Comparison of ENCODE assay signal across 8 mouse cellular contexts in genomic region chr10:13473287-13473832, GRCm38 (mm10). TPM values are rescaled to one million over a fixed set of nuclear protein-coding genes. Genes with fewer than 3 reads are reported as not detected.
DNase-seq lines count a peak whose midpoint lies in the region; ATAC-seq and TF ChIP-seq lines count a peak whose summit lies in the region.

No protein-coding gene starts in this region.

- no peak overlapping the region for H3K27ac ChIP-seq in ES-Bruce4 (ENCODE audit: insufficient read depth, low read length)
- H3K27ac ChIP-seq in forebrain, embryonic 16.5 days (ENCODE audit: low read length): no peak overlapping the region
- no peak overlapping the region for H3K27ac ChIP-seq in liver, embryonic 15.5 days (replicated peaks)

- DNase-seq in heart, adult 11 months: peak; percentile 80
- no peak for DNase-seq in heart, postnatal 25 days (ENCODE audit: low spot score)
- no peak for DNase-seq in left cerebral cortex, adult 8-10 months (ENCODE audit: low spot score in 2 of 2)
- no peak for DNase-seq in left cerebral cortex, postnatal 14 days (ENCODE audit: low spot score in 2 of 2)
- DNase-seq in lung, postnatal 25 days (ENCODE audit: low spot score): no peak

- intact Hi-C loops in heart, postnatal 25 days (cut with DNase I): no loop called here
- intact Hi-C loops in left cerebral cortex, postnatal 14 days (cut with DNase I): no loop called here

- no peaks in the 10 kb centered on the region for H3K36me3 ChIP-seq in ES-Bruce4 (ENCODE audit: control insufficient read depth, insufficient read depth, low read length, poor library complexity, severe bottlenecking)
- H3K36me3 ChIP-seq in forebrain, embryonic 16.5 days (ENCODE audit: control insufficient read depth, insufficient read depth): no peaks in the 10 kb centered on the region
- no peaks in the 10 kb centered on the region for H3K36me3 ChIP-seq in liver, embryonic 15.5 days (replicated peaks)

- WGBS in forebrain, embryonic 16.5 days: 16% methylated on average over 17 of the region's 17 CpGs
- 14% methylated on average over 17 of the region's 17 CpGs for WGBS in liver, embryonic 15.5 days (ENCODE audit: insufficient replicate concordance)

- 0 out of 2 replicates have a peak, but pooled peaks have one; percentile 3 for ATAC-seq in forebrain, embryonic 16.5 days
- ATAC-seq in liver, embryonic 15.5 days (ENCODE audit: insufficient read depth): no peak

- no peaks in the 10 kb centered on the region for H3K9me3 ChIP-seq in ES-Bruce4 (replicated peaks; ENCODE audit: control insufficient read depth, insufficient read depth, low read length, poor library complexity, severe bottlenecking)
- H3K9me3 ChIP-seq in forebrain, embryonic 16.5 days (ENCODE audit: control insufficient read depth, low read length): no peaks in the 10 kb centered on the region
- H3K9me3 ChIP-seq in liver, embryonic 15.5 days (replicated peaks): no peaks in the 10 kb centered on the region

- H3K4me3 ChIP-seq in ES-Bruce4 (ENCODE audit: low read depth, low read length): peak overlapping the region; percentile 70
- H3K4me3 ChIP-seq in forebrain, embryonic 16.5 days (replicated peaks; ENCODE audit: low read length): peak overlapping the region; percentile 67
- H3K4me3 ChIP-seq in liver, embryonic 15.5 days (replicated peaks): peak overlapping the region; percentile 58

- H3K4me1 ChIP-seq in ES-Bruce4 (ENCODE audit: control insufficient read depth, insufficient read depth, low read length): no peaks in the 10 kb centered on the region
- peaks cover 12% of the 10 kb centered on the region for H3K4me1 ChIP-seq in forebrain, embryonic 16.5 days (replicated peaks; ENCODE audit: control insufficient read depth, insufficient read depth, low read length)
- H3K4me1 ChIP-seq in liver, embryonic 15.5 days (replicated peaks): peaks cover 12% of the 10 kb centered on the region

- no peak for TF ChIP-seq EP300 in ES-Bruce4 (IDR thresholded peaks at IDR 0.05; ENCODE audit: insufficient read depth, low read depth, low read length)

- TF ChIP-seq CTCF in ES-Bruce4 (IDR thresholded peaks at IDR 0.05; ENCODE audit: low read depth, low read length): no peak

- no peak for TF ChIP-seq POLR2A in ES-Bruce4 (IDR thresholded peaks at IDR 0.05; ENCODE audit: insufficient read depth, low read length)

- H3K27me3 ChIP-seq in ES-Bruce4 (ENCODE audit: control insufficient read depth, insufficient read depth, low read length, poor library complexity, severe bottlenecking): peaks cover 7% of the 10 kb centered on the region
- H3K27me3 ChIP-seq in forebrain, embryonic 16.5 days (replicated peaks; ENCODE audit: control insufficient read depth, insufficient read depth, low read length): peaks cover 3% of the 10 kb centered on the region
- H3K27me3 ChIP-seq in liver, embryonic 15.5 days: peaks cover 58% of the 10 kb centered on the region

- H3K4me2 ChIP-seq in forebrain, embryonic 16.5 days (ENCODE audit: low read length): peak overlapping the region; percentile 100
- peak overlapping the region; percentile 73 for H3K4me2 ChIP-seq in liver, embryonic 15.5 days

- H3K9ac ChIP-seq in ES-Bruce4 (ENCODE audit: low read depth, poor library complexity, severe bottlenecking): peak overlapping the region; percentile 76
- peak overlapping the region; percentile 73 for H3K9ac ChIP-seq in forebrain, embryonic 16.5 days (replicated peaks; ENCODE audit: low read depth, low read length)
- H3K9ac ChIP-seq in liver, embryonic 15.5 days: peak overlapping the region; percentile 46; the same call in 1 of the 2 replicates

RNA-seq across cellular contexts. Expression of gene Phactr2, which starts 0.9 kb away (rescaled TPM):
- 10 to 100 TPM; 45.0 to 51.5 TPM for total RNA-seq in heart, postnatal 25 days (2021)
- 6.6 and 8.6 TPM in 2 replicates for polyA plus RNA-seq in ES-Bruce4 (2011; ENCODE audit: insufficient read depth, insufficient read length, low read depth, missing spikeins)
- polyA plus RNA-seq in forebrain, embryonic 16.5 days (2015; fragmentation: Nextera tagmentation; extraction: Ambion mirVana): 8.1 and 9.4 TPM in 2 replicates
- polyA plus RNA-seq in liver, embryonic 15.5 days (2015; fragmentation: Nextera tagmentation; extraction: Ambion mirVana): 4.6 and 4.7 TPM in 2 replicates
- total RNA-seq in left cerebral cortex, adult 8-10 months (2022): 10 to 100 TPM; 23.1 to 26.1 (median 24.9) TPM
- 10 to 100 TPM; 15.9 to 18.8 TPM for total RNA-seq in left cerebral cortex, postnatal 14 days (2021)

RNA-seq across cellular contexts. Expression of gene Fuca2, which starts 26.0 kb away (rescaled TPM):
- total RNA-seq in heart, postnatal 25 days (2021): 100 to 1,000 TPM; 296 to 317 TPM
- 27.2 and 31.9 TPM in 2 replicates for polyA plus RNA-seq in ES-Bruce4 (2011; ENCODE audit: insufficient read depth, insufficient read length, low read depth, missing spikeins)
- polyA plus RNA-seq in forebrain, embryonic 16.5 days (2015; fragmentation: Nextera tagmentation; extraction: Ambion mirVana): 22.4 and 33.1 TPM in 2 replicates
- 51.7 and 57.3 TPM in 2 replicates for polyA plus RNA-seq in liver, embryonic 15.5 days (2015; fragmentation: Nextera tagmentation; extraction: Ambion mirVana)
- total RNA-seq in left cerebral cortex, adult 8-10 months (2022): 10 to 100 TPM; 44.0 to 49.2 (median 48.1) TPM
- 10 to 100 TPM; 36.0 to 44.8 TPM for total RNA-seq in left cerebral cortex, postnatal 14 days (2021)

Comparison
In these comparisons a context has a peak if more than half of its experiments do, and no peak if none do; other contexts are left out.
1. RNA of gene Fuca2, which starts 26.0 kb away (total RNA-seq): 296 to 317 TPM in heart, postnatal 25 days; 44.0 to 49.2 TPM in left cerebral cortex, adult 8-10 months and 36.0 to 44.8 TPM in left cerebral cortex, postnatal 14 days; every median in the first group is over 4 times any median in the second.
2. Peak in every context shown above with its lines, with median percentiles within 50 percentile points of each other: H3K4me3 ChIP-seq and H3K9ac ChIP-seq.